Mouse (Mus musculus): ENCODE data around the gene Cdc34b. TPM values are rescaled to one million over a fixed set of nuclear protein-coding genes. Genes with fewer than 3 reads are reported as not detected.
"Not testable (repeated sequence)": the region's sequence is repeated elsewhere in the genome, so short reads cannot be mapped to it uniquely, and the experiment has no call there.

The Cdc34b gene
- polyA plus RNA-seq (2014; fragmentation: Nextera tagmentation; extraction: Ambion mirVana): not detected in 2 replicates

GRCm38 (mm10) chr11:94741732-94742272 is at the start of gene Cdc34b:
Cdc34b (plus strand) TSS chr11:94741782.
- Histone ChIP-seq H3K4me1 (ENCODE audit: control insufficient read depth, insufficient read depth, low read length) (no peaks in the 10 kb centered on the region), H3K36me3 (ENCODE audit: control insufficient read depth, insufficient read depth, low read length) (no peaks in the 10 kb centered on the region), H3K27ac (ENCODE audit: low read depth, low read length) (no peak within 1 kb of the TSS), H3K4me2 (ENCODE audit: low read depth) (no peak within 1 kb of the TSS), H3K9ac (ENCODE audit: low read length) (no peak within 1 kb of the TSS), H3K9me3 (ENCODE audit: control insufficient read depth, low read length) (no peaks in the 10 kb centered on the region), H3K27me3 (ENCODE audit: control insufficient read depth, insufficient read depth, low read length) (no peaks in the 10 kb centered on the region), H3K4me3 (ENCODE audit: low read depth, low read length) (no peak within 1 kb of the TSS)
- no peak for DNase-seq (ENCODE audit: low spot score)
- WGBS: 76% methylated on average over 29 of the region's 29 CpGs
- no peak for ATAC-seq (ENCODE audit: insufficient read depth, low FRiP score, low TSS enrichment)

- H3K9ac ChIP-seq (ENCODE audit: low read length); H3K4me2 ChIP-seq (ENCODE audit: low read depth); H3K9me3 ChIP-seq (ENCODE audit: control insufficient read depth, low read length); DNase-seq (ENCODE audit: low spot score); H3K4me1 ChIP-seq (ENCODE audit: control insufficient read depth, insufficient read depth, low read length); H3K27ac ChIP-seq (ENCODE audit: low read depth, low read length); H3K27me3 ChIP-seq (ENCODE audit: control insufficient read depth, insufficient read depth, low read length); H3K36me3 ChIP-seq (ENCODE audit: control insufficient read depth, insufficient read depth, low read length); H3K4me3 ChIP-seq (ENCODE audit: low read depth, low read length); ATAC-seq (ENCODE audit: insufficient read depth, low FRiP score, low TSS enrichment): not testable (repeated sequence)
Observed at GRCm38 (mm10) chr11:94692502-94692901, 49.1 kb upstream of the Cdc34b start.

GRCm38 (mm10) chr11:94695508-94695907 is 46.1 kb upstream of the Cdc34b start:
- no peak overlapping the region for H3K4me3 ChIP-seq (ENCODE audit: low read depth, low read length)
- no peak overlapping the region for H3K4me2 ChIP-seq (ENCODE audit: low read depth)
- no peak overlapping the region for H3K27ac ChIP-seq (ENCODE audit: low read depth, low read length)
- ATAC-seq (ENCODE audit: insufficient read depth, low FRiP score, low TSS enrichment) (no peak), DNase-seq (ENCODE audit: low spot score) (no peak)
- no peaks in the 10 kb centered on the region for H3K4me1 ChIP-seq (ENCODE audit: control insufficient read depth, insufficient read depth, low read length)
- H3K9ac ChIP-seq (ENCODE audit: low read length): no peak overlapping the region
- no peaks in the 10 kb centered on the region for H3K9me3 ChIP-seq (ENCODE audit: control insufficient read depth, low read length)
- no peaks in the 10 kb centered on the region for H3K36me3 ChIP-seq (ENCODE audit: control insufficient read depth, insufficient read depth, low read length)
- WGBS: 88% methylated on average over 6 of the region's 6 CpGs
- no peaks in the 10 kb centered on the region for H3K27me3 ChIP-seq (ENCODE audit: control insufficient read depth, insufficient read depth, low read length)

- H3K4me2 ChIP-seq (ENCODE audit: low read depth): no peak overlapping the region
- DNase-seq (ENCODE audit: low spot score): no peak
- no peaks in the 10 kb centered on the region for H3K4me1 ChIP-seq (ENCODE audit: control insufficient read depth, insufficient read depth, low read length)
- no peak for ATAC-seq (ENCODE audit: insufficient read depth, low FRiP score, low TSS enrichment)
- no peaks in the 10 kb centered on the region for H3K9me3 ChIP-seq (ENCODE audit: control insufficient read depth, low read length)
- H3K36me3 ChIP-seq (ENCODE audit: control insufficient read depth, insufficient read depth, low read length): no peaks in the 10 kb centered on the region
- H3K9ac ChIP-seq (ENCODE audit: low read length): no peak overlapping the region
- no peak overlapping the region for H3K4me3 ChIP-seq (ENCODE audit: low read depth, low read length)
- H3K27me3 ChIP-seq (ENCODE audit: control insufficient read depth, insufficient read depth, low read length): no peaks in the 10 kb centered on the region
- 94% methylated on average over 2 of the region's 2 CpGs for WGBS
- H3K27ac ChIP-seq (ENCODE audit: low read depth, low read length): no peak overlapping the region
Observed at GRCm38 (mm10) chr11:94697140-94697539, 44.4 kb upstream of the Cdc34b start.

DNA sequence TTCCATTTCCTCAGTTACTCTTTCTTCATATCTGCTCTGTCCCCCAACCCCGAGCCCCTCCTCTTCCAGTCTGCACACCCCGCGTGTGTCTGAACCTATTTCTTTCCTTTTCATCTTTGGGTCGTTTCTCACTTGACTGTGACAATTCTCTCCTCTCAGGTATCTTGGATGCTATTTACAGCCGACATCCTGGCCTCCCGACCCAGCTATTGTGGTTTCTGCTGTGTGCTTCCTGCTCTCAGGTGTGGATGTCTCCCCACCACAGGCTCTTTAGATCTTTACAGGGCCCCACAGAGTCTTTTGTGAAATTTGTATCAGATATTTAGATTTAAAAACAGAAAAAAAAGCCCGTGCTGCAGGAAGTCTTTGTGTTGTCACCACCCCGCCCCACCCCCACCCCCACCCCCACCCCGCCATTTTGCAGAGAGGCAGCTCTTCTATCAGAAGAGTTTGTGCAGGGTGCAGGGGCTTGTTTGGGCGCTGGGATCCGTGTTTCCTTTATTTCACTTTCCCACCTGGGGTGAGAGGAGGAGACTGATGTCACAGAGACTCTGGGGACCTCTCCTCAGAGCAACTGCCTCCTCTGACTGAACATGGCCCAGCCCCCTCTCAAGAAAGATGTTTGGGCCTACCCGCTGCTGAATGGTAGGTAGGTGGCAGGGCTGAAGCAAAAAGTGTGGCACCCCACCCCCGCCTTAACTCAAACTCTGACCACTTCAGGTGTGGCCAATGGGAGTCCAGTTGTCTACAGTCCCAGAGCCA is 43.7 kb upstream of the Cdc34b start:
- H3K36me3 ChIP-seq (ENCODE audit: control insufficient read depth, insufficient read depth, low read length): no peaks in the 10 kb centered on the region
- H3K27ac ChIP-seq (ENCODE audit: low read depth, low read length): no peak overlapping the region
- H3K4me3 ChIP-seq (ENCODE audit: low read depth, low read length): no peak overlapping the region
- no peaks in the 10 kb centered on the region for H3K4me1 ChIP-seq (ENCODE audit: control insufficient read depth, insufficient read depth, low read length)
- H3K27me3 ChIP-seq (ENCODE audit: control insufficient read depth, insufficient read depth, low read length): no peaks in the 10 kb centered on the region
- WGBS: 44% methylated on average over 13 of the region's 13 CpGs
- DNase-seq (ENCODE audit: low spot score): no peak
- no peaks in the 10 kb centered on the region for H3K9me3 ChIP-seq (ENCODE audit: control insufficient read depth, low read length)
- H3K4me2 ChIP-seq (ENCODE audit: low read depth): no peak overlapping the region
- no peak overlapping the region for H3K9ac ChIP-seq (ENCODE audit: low read length)
- no peak for ATAC-seq (ENCODE audit: insufficient read depth, low FRiP score, low TSS enrichment)

GRCm38 (mm10) chr11:94699399-94699798 is 42.2 kb upstream of the Cdc34b start:
- no peak overlapping the region for H3K4me3 ChIP-seq (ENCODE audit: low read depth, low read length)
- H3K27ac ChIP-seq (ENCODE audit: low read depth, low read length): no peak overlapping the region
- DNase-seq (ENCODE audit: low spot score) (no peak), ATAC-seq (ENCODE audit: insufficient read depth, low FRiP score, low TSS enrichment) (no peak)
- H3K36me3 ChIP-seq (ENCODE audit: control insufficient read depth, insufficient read depth, low read length): no peaks in the 10 kb centered on the region
- 88% methylated on average over 3 of the region's 3 CpGs for WGBS
- no peaks in the 10 kb centered on the region for H3K27me3 ChIP-seq (ENCODE audit: control insufficient read depth, insufficient read depth, low read length)
- H3K9ac ChIP-seq (ENCODE audit: low read length): no peak overlapping the region
- H3K4me2 ChIP-seq (ENCODE audit: low read depth): no peak overlapping the region
- no peaks in the 10 kb centered on the region for H3K9me3 ChIP-seq (ENCODE audit: control insufficient read depth, low read length)
- no peaks in the 10 kb centered on the region for H3K4me1 ChIP-seq (ENCODE audit: control insufficient read depth, insufficient read depth, low read length)

- H3K9me3 ChIP-seq (ENCODE audit: control insufficient read depth, low read length): no peaks in the 10 kb centered on the region
- H3K9ac ChIP-seq (ENCODE audit: low read length): no peak overlapping the region
- no peaks in the 10 kb centered on the region for H3K27me3 ChIP-seq (ENCODE audit: control insufficient read depth, insufficient read depth, low read length)
- H3K4me3 ChIP-seq (ENCODE audit: low read depth, low read length): no peak overlapping the region
- H3K27ac ChIP-seq (ENCODE audit: low read depth, low read length): no peak overlapping the region
- no peak overlapping the region for H3K4me2 ChIP-seq (ENCODE audit: low read depth)
- H3K4me1 ChIP-seq (ENCODE audit: control insufficient read depth, insufficient read depth, low read length): no peaks in the 10 kb centered on the region
- no peak for DNase-seq (ENCODE audit: low spot score)
- no peaks in the 10 kb centered on the region for H3K36me3 ChIP-seq (ENCODE audit: control insufficient read depth, insufficient read depth, low read length)
- 57% methylated on average over 27 of the region's 27 CpGs for WGBS
- no peak for ATAC-seq (ENCODE audit: insufficient read depth, low FRiP score, low TSS enrichment)
Observed at GRCm38 (mm10) chr11:94701401-94702215, 40.0 kb upstream of the Cdc34b start.

- Histone ChIP-seq H3K4me2 (ENCODE audit: low read depth) (no peak overlapping the region), H3K4me1 (ENCODE audit: control insufficient read depth, insufficient read depth, low read length) (no peaks in the 10 kb centered on the region), H3K36me3 (ENCODE audit: control insufficient read depth, insufficient read depth, low read length) (no peaks in the 10 kb centered on the region), H3K27me3 (ENCODE audit: control insufficient read depth, insufficient read depth, low read length) (no peaks in the 10 kb centered on the region), H3K4me3 (ENCODE audit: low read depth, low read length) (no peak overlapping the region), H3K9ac (ENCODE audit: low read length) (no peak overlapping the region), H3K9me3 (ENCODE audit: control insufficient read depth, low read length) (no peaks in the 10 kb centered on the region), H3K27ac (ENCODE audit: low read depth, low read length) (no peak overlapping the region)
- WGBS: 61% methylated on average over 3 of the region's 3 CpGs
- no peak for ATAC-seq (ENCODE audit: insufficient read depth, low FRiP score, low TSS enrichment)
- DNase-seq (ENCODE audit: low spot score): no peak
Observed at GRCm38 (mm10) chr11:94702216-94702610, 39.4 kb upstream of the Cdc34b start.
